Mouse (Mus musculus) C2C12 (cell line): ENCODE results near the gene Fbxo21. TPM values are rescaled to one million over a fixed set of nuclear protein-coding genes. Genes with fewer than 3 reads are reported as not detected.

Experiments used
- H3K27me3 ChIP-seq: one replicate; pipeline ENCODE4 v1.6.1; 2011; ENCODE audit not compliant: control insufficient read depth, insufficient read depth, insufficient read length
- H3K36me3 ChIP-seq: one replicate; pipeline ENCODE4 v1.6.1; 2011; ENCODE audit not compliant: control insufficient read depth, insufficient read depth
- H3K4me3 ChIP-seq: one replicate; pipeline ENCODE4 v1.5.1; 2011; ENCODE audit warnings: mild to moderate bottlenecking, control low read depth; ENCODE audit not compliant: poor library complexity, insufficient read depth, severe bottlenecking
- H3K79me2 ChIP-seq: one replicate; pipeline ENCODE4 v1.6.1; 2011; ENCODE audit not compliant: control insufficient read depth, insufficient read depth
- H3K79me3 ChIP-seq: one replicate; pipeline ENCODE4 v1.6.1; 2011; ENCODE audit warnings: low read depth, control low read depth
- H3ac ChIP-seq: one replicate; pipeline ENCODE3; 2011; ENCODE audit warnings: low read depth; ENCODE audit not compliant: control insufficient read depth, insufficient read length
- CEBPB ChIP-seq: IDR thresholded peaks from one replicate; pipeline ENCODE4 v1.6.1; 2011; ENCODE audit warnings: low read depth, mild to moderate bottlenecking, control low read depth, moderate library complexity
- CTCF ChIP-seq: IDR thresholded peaks from one replicate; pipeline ENCODE4 v1.5.1; 2011; ENCODE audit not compliant: control insufficient read depth, insufficient read depth, insufficient read length
- FOSL1 ChIP-seq: IDR thresholded peaks from one replicate; pipeline ENCODE4 v1.8.0; 2011; ENCODE audit warnings: mild to moderate bottlenecking, low read length; ENCODE audit not compliant: poor library complexity, insufficient read depth, severe bottlenecking
- MAX ChIP-seq: IDR thresholded peaks from one replicate; pipeline ENCODE4 v1.6.1; 2011; ENCODE audit warnings: mild to moderate bottlenecking, control low read depth
- MYOD1 ChIP-seq: IDR thresholded peaks from one replicate; pipeline ENCODE4 v1.6.1; 2011; ENCODE audit warnings: low read depth; ENCODE audit not compliant: control insufficient read depth, insufficient read length
- MYOG ChIP-seq: IDR thresholded peaks from one replicate; pipeline ENCODE4 v1.6.1; 2011; ENCODE audit not compliant: control insufficient read depth, insufficient read length; ENCODE audit errors: extremely low read depth
- USF1 ChIP-seq: IDR thresholded peaks from one replicate; pipeline ENCODE4 v1.6.1; 2011; ENCODE audit warnings: low read depth, mild to moderate bottlenecking, control low read depth, moderate library complexity
- polyA plus RNA-seq: library from polyadenylated mRNA; unstranded; fragments of >200 nt; fragmentation: generic; extraction: Trizol; gene quantifications from one replicate; pipeline ENCODE4 v1.2.1, GENCODE M21; 2012; ENCODE audit warnings: missing spikeins

Fbxo21 gene
- polyA plus RNA-seq, 1 experiment, result 16.0 TPM

GRCm38 (mm10) chr5:118050743-118051142 is 74.2 kb downstream of the Fbxo21 start:
- Histone ChIP-seq H3K36me3 (no peaks in the 10 kb centered on the region), H3ac (no peak overlapping the region), H3K79me3 (no peaks in the 10 kb centered on the region), H3K4me3 (no peak overlapping the region), H3K79me2 (no peaks in the 10 kb centered on the region), H3K27me3 (no peaks in the 10 kb centered on the region)
- TF ChIP-seq USF1, result no peak
- TF ChIP-seq MAX, result no peak
- TF ChIP-seq CEBPB, result no peak
- TF ChIP-seq FOSL1, result no peak
- TF ChIP-seq CTCF, result no peak
- no peak for TF ChIP-seq MYOG
- no peak for TF ChIP-seq MYOD1

- no peak overlapping the region for H3ac ChIP-seq
- no peaks in the 10 kb centered on the region for H3K79me3 ChIP-seq
- no peaks in the 10 kb centered on the region for H3K36me3 ChIP-seq
- H3K4me3 ChIP-seq, result no peak overlapping the region
- no peak for TF ChIP-seq CTCF
- no peak for TF ChIP-seq USF1
- no peak for TF ChIP-seq MYOD1
- no peak for TF ChIP-seq MAX
- no peak for TF ChIP-seq MYOG
- no peak for TF ChIP-seq FOSL1
- no peak for TF ChIP-seq CEBPB
- H3K79me2 ChIP-seq, result no peaks in the 10 kb centered on the region
- no peaks in the 10 kb centered on the region for H3K27me3 ChIP-seq
These were observed 75.6 kb downstream of the Fbxo21 start for GRCm38 (mm10) chr5:118051981-118052662.

GRCm38 (mm10) chr5:118053205-118053604 is 76.7 kb downstream of the Fbxo21 start:
- H3K27me3 ChIP-seq, result no peaks in the 10 kb centered on the region

GRCm38 (mm10) chr5:118057508-118058111 is 81.1 kb downstream of the Fbxo21 start:
- Histone ChIP-seq H3K27me3 (no peaks in the 10 kb centered on the region), H3K79me2 (no peaks in the 10 kb centered on the region), H3K4me3 (no peak overlapping the region), H3K79me3 (no peaks in the 10 kb centered on the region), H3ac (no peak overlapping the region), H3K36me3 (no peaks in the 10 kb centered on the region)
- TF ChIP-seq MYOD1 (no peak), MAX (no peak), CEBPB (no peak), MYOG (no peak), FOSL1 (no peak), CTCF (no peak), USF1 (no peak)

More at GRCm38 (mm10) chr5:118053205-118053604, 76.7 kb downstream of the Fbxo21 start:
- Histone ChIP-seq H3ac (no peak overlapping the region), H3K79me2 (no peaks in the 10 kb centered on the region), H3K36me3 (no peaks in the 10 kb centered on the region), H3K4me3 (no peak overlapping the region), H3K79me3 (no peaks in the 10 kb centered on the region)
- no peak for TF ChIP-seq MAX
- TF ChIP-seq CEBPB, result no peak
- TF ChIP-seq MYOD1, result no peak
- TF ChIP-seq CTCF, result no peak

GRCm38 (mm10) chr5:118058858-118059257 is 82.3 kb downstream of the Fbxo21 start:
- no peaks in the 10 kb centered on the region for H3K36me3 ChIP-seq
- H3K79me3 ChIP-seq, result no peaks in the 10 kb centered on the region
- H3ac ChIP-seq, result no peak overlapping the region
- no peaks in the 10 kb centered on the region for H3K27me3 ChIP-seq
- TF ChIP-seq MYOD1 (no peak), CEBPB (no peak), FOSL1 (no peak), USF1 (no peak), CTCF (no peak), MAX (no peak), MYOG (no peak)
- no peak overlapping the region for H3K4me3 ChIP-seq
- no peaks in the 10 kb centered on the region for H3K79me2 ChIP-seq
